Mouse (Mus musculus) lung, adult 2 months (tissue): ENCODE data around the gene Srgap1.

ENCODE experiments used
- CTCF ChIP-seq: fragments of 200-500 bp; IDR thresholded peaks from 2 replicates; pipeline ENCODE4 v1.5.1; 2011; ENCODE audit warnings: mild to moderate bottlenecking, low read length, control low read depth; ENCODE audit not compliant: insufficient read depth
- POLR2A ChIP-seq: fragments of 200-500 bp; IDR thresholded peaks from 2 replicates; pipeline ENCODE4 v1.6.1; 2011; ENCODE audit warnings: low read depth, mild to moderate bottlenecking, control low read depth, low read length, borderline replicate concordance; ENCODE audit errors: extremely low read depth

- TF ChIP-seq POLR2A: no peak
- no peak for TF ChIP-seq CTCF
Measured at GRCm38 (mm10) chr10:122005560-122005959, 41.6 kb downstream of the Srgap1 start.
